Mouse (Mus musculus) thymus, adult 2 months (tissue): ENCODE measurements at regions not wholly inside any gene's neighbourhood (a gene's known extent, or its start where the extent isn't known, plus 50 kb on each side); places are given as distances from the start of the nearest gene placed in this dataset.

ENCODE experiments used
- CTCF ChIP-seq: fragments of 200-500 bp; IDR thresholded peaks from 2 replicates; pipeline ENCODE4 v1.5.1; 2012; ENCODE audit warnings: mild to moderate bottlenecking, control low read depth, low read length, moderate library complexity, borderline replicate concordance; ENCODE audit not compliant: control insufficient read depth, poor library complexity, insufficient read depth; ENCODE audit errors: extremely low read depth
- POLR2A ChIP-seq: fragments of 200-500 bp; IDR thresholded peaks from 2 replicates; pipeline ENCODE4 v1.6.1; 2012; ENCODE audit warnings: mild to moderate bottlenecking, low read length, control low read depth, moderate library complexity; ENCODE audit not compliant: control insufficient read depth, poor library complexity, insufficient read depth; ENCODE audit errors: extremely low read depth

DNA sequence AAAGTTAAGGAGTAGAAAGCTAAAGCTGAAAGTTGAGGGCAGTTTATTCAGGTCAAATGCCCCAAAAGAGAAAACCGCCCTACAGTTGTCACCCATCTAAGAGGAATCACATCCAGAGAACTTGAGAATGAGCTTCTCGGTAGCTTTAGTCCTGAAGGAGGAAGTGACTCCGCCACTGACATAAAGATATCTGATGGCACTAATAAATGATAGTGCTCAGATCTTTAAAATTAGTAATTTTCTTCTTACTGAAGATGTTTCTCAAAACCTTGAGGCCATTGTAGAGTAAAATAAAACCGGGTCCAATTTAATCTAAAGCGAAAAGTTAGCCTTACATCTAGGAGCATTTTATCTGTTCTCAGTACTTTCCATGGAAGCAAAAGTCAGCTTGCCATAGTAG lies 851.4 kb upstream of the Zeb2 start:
- TF ChIP-seq POLR2A (no peak), CTCF (no peak)
